Mouse (Mus musculus) brain, embryonic 14.5 days (tissue): Measurements from ENCODE around the gene Arl4a. TPM values are rescaled to one million over a fixed set of nuclear protein-coding genes. Genes with fewer than 3 reads are reported as not detected.

Experiments
- DNase-seq: peaks from one replicate; pipeline ENCODE4 v3.0.0-alpha.2; 2011; ENCODE audit warnings: low read depth
- CTCF ChIP-seq: fragments of 200-500 bp; IDR thresholded peaks from 2 replicates; pipeline ENCODE4 v1.5.1; 2012; ENCODE audit warnings: inconsistent platforms, mild to moderate bottlenecking, moderate library complexity, borderline replicate concordance; ENCODE audit not compliant: insufficient read depth, insufficient read length; ENCODE audit errors: extremely low read depth
- POLR2A ChIP-seq: fragments of 200-500 bp; IDR thresholded peaks from 2 replicates; pipeline ENCODE4 v1.6.1; 2012; ENCODE audit warnings: mild to moderate bottlenecking, inconsistent platforms, borderline replicate concordance; ENCODE audit not compliant: poor library complexity, insufficient read depth, insufficient read length, severe bottlenecking; ENCODE audit errors: extremely low read depth
- polyA plus RNA-seq: library from polyadenylated mRNA; depleted of rRNA; stranded (reverse); fragments of >200 nt; gene quantifications from 2 replicates; pipeline ENCODE4 v1.2.3, GENCODE M21; 2012; rRNA removed

Gene Arl4a
- polyA plus RNA-seq, 1 experiment: 52.1 TPM

- no peak for TF ChIP-seq POLR2A
- TF ChIP-seq CTCF: no peak
- DNase-seq: no peak
These were observed 58.8 kb downstream of the Arl4a start for GRCm38 (mm10) chr12:39979066-39979465.

GRCm38 (mm10) chr12:39977996-39978590, 59.7 kb downstream of the Arl4a start:
- no peak for TF ChIP-seq CTCF
- no peak for TF ChIP-seq POLR2A
- DNase-seq: no peak

- DNase-seq: no peak
- no peak for TF ChIP-seq CTCF
- no peak for TF ChIP-seq POLR2A
These were observed 61.4 kb downstream of the Arl4a start for GRCm38 (mm10) chr12:39976426-39976825.

- DNase-seq: peak; percentile 93
- no peak for TF ChIP-seq POLR2A
- no peak for TF ChIP-seq CTCF
These were observed 61.9 kb downstream of the Arl4a start for GRCm38 (mm10) chr12:39975829-39976340.

GRCm38 (mm10) chr12:39974977-39975583, 62.7 kb downstream of the Arl4a start:
- TF ChIP-seq CTCF (no peak), POLR2A (no peak)
- DNase-seq: peak; percentile 55

GRCm38 (mm10) chr12:39974273-39974672, 63.6 kb downstream of the Arl4a start:
- DNase-seq: no peak
- no peak for TF ChIP-seq POLR2A
- TF ChIP-seq CTCF: no peak

GRCm38 (mm10) chr12:39969500-39969899, 68.3 kb downstream of the Arl4a start:
- no peak for DNase-seq
- no peak for TF ChIP-seq POLR2A
- no peak for TF ChIP-seq CTCF

GRCm38 (mm10) chr12:39968109-39968508, 69.7 kb downstream of the Arl4a start:
- no peak for TF ChIP-seq CTCF
- no peak for TF ChIP-seq POLR2A
- DNase-seq: no peak

- TF ChIP-seq POLR2A (no peak), CTCF (no peak)
- peak; percentile 22 for DNase-seq
These were observed 78.7 kb downstream of the Arl4a start for GRCm38 (mm10) chr12:39959166-39959565.

GRCm38 (mm10) chr12:39957931-39958671, 79.7 kb downstream of the Arl4a start:
- DNase-seq: peak; percentile 97
- no peak for TF ChIP-seq POLR2A
- TF ChIP-seq CTCF: no peak

GRCm38 (mm10) chr12:39956396-39956795, 81.4 kb downstream of the Arl4a start:
- peak; percentile 98 for DNase-seq
- no peak for TF ChIP-seq CTCF
- TF ChIP-seq POLR2A: no peak; the same call in 1 of the 2 replicates

Other genes with a start within 250 kb of the Arl4a start
- gene Scin, start 96.2 kb upstream of the Arl4a start, polyA plus RNA-seq: 0.03 and 0.09 TPM in 2 replicates
- gene Lsmem1, start 161.5 kb upstream of the Arl4a start, polyA plus RNA-seq: 0.25 and 0.26 TPM in 2 replicates
- gene Ifrd1, start 210.5 kb upstream of the Arl4a start, polyA plus RNA-seq: 59.0 and 59.6 TPM in 2 replicates